Mouse (Mus musculus) common myeloid progenitor, adult 5-6 weeks (primary cell): Measurements from ENCODE around the gene Txndc17. TPM values are rescaled to one million over a fixed set of nuclear protein-coding genes. Genes with fewer than 3 reads are reported as not detected.

Source experiments
- ATAC-seq: replicated peaks from 2 replicates; pipeline ENCODE4 v1.8.0; 2016; ENCODE audit warnings: low read depth, mild to moderate bottlenecking, moderate TSS enrichment, inconsistent platforms; ENCODE audit not compliant: poor library complexity, severe bottlenecking
- total RNA-seq: library from RNA; stranded (forward); fragments of 200-1000, 187-1606 nt; gene quantifications from 2 replicates; pipeline ENCODE4 v1.2.3, GENCODE M21; 2017

Txndc17 gene
- total RNA-seq, 1 experiment from 2014 or later: 43.9 TPM

DNA sequence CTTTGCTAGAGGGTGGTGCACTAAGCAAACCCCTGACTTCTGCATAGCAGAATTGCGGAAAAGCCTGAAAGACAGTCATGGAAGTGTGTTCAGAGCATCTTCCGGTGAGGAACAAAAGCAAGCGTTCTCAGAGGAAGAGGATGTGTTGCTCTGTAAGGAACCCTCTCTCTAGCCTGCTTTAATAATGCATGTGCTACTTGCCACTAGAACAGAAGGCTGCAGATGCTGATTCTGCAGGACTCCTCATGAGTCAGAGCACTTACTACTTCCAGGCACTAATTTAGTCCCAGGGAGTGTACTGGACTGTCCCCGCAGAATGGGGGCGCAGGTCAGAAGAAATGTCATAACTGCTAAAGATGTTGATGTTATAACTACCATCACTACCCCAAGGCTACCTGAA lies 9.8 kb downstream of the Txndc17 start:
- no peak for ATAC-seq

DNA sequence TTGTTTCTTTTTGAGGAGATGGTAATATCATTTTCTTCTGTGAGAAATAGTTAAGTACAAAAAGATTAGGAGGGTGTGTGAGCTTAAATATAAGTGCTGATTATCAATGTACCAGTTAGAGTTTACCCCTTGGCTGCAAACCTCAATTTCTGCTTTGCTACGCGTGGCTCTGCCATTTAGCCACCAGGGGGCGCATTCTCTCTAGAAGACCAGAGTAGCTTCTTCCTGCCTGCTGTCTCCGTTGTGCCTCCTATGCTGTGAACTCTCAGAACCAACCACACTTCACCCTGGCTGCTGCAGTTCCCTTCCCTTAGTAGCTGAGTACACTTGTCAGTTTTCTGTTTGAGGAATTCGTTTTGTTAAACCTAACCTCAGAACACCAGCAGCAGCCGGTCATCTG lies 13.9 kb downstream of the Txndc17 start:
- ATAC-seq: peak; percentile 88

DNA sequence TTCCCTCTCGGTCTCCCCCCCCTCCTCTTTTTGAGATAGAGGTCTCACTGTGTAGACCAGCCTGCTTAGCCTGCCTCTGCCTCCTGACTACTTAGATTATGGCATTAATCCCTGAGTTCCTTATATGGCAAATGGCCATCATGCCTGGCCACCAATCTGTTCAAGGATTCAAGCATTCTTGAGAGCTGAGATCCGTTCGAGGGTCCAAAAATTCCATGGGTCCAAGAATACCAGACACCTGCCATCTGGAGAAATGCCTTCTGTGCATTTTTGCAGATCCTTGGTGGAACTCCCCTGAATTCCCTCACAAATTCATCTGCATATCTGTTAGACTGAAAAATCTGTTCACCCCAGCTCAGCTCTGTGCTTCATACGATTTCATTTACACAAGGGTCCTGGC lies 16.1 kb downstream of the Txndc17 start:
- no peak for ATAC-seq

DNA sequence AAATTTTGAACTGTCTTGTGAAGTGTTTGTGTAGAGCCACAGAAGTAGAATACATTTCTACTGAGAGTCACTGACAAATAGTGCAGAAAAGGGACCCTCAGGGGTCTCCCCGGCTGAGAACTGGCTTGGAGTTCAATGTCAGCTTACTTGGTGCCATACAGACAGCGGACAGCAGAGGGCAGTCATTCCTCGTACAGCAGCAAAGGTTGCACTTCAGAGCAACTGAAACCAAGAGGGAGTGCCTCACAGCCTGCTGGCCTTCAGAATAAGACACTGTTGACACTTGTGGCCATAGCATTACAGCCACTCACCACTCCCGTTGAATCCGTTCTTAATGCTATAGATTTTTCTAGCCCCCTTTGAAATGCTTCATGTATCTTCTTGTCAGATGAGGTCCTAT lies 17.5 kb downstream of the Txndc17 start:
- peak; percentile 75 for ATAC-seq

DNA sequence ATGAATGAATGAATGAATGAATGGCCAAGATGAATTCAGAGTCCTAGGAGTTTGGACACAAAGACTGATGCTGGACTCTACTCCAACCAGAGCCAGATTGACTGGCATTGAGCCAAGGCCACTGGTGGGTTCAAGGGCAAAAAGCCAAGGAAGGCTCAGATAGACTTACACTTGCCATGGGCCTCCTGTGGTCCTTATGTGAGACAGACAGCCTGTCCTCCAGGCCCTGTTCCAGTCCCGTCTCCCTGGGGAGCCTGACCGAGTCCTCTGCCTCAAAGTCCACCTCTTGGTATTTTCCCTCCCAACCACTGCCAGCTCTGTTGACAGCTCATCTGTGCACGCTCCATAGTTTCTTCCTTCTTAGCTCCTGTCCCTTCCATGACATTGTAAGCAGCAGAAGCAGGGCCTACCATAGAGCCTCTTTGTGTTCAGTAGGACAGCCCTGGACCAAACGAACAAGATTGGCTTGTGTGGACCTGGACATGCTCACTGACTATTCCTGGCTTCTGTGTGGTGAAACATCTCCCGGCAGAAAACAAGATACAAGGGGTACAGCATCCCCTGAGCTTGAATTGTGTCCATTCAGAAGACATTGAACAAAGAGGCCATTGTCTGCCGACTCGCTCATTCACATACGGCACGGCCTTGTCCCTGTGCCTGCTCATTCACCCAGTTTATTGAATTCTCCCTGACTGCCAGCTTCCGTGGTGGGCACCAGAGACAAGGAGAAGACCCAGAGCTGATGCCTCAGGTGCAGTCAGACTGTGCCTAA lies 18.9 kb downstream of the Txndc17 start:
- ATAC-seq: no peak

DNA sequence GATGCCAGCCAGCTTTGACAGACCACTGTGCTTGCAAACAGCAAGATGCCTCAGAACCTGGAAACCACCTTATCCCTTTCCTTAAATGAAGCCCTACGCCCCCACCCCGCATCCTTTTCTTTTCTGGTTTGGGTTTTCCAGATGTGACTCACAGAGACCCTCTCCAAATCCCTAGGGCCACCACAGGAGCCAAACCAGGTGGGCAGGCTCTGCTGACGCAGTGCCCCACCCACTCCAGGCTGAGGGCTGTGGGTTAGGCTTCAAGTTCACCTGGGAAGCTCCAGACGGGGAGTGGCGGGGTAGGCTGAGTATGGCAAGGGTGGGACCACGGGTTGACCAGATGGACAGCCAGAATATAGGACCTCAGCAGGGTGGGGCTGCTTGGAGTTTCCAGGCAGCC lies 19.6 kb downstream of the Txndc17 start:
- no peak for ATAC-seq

DNA sequence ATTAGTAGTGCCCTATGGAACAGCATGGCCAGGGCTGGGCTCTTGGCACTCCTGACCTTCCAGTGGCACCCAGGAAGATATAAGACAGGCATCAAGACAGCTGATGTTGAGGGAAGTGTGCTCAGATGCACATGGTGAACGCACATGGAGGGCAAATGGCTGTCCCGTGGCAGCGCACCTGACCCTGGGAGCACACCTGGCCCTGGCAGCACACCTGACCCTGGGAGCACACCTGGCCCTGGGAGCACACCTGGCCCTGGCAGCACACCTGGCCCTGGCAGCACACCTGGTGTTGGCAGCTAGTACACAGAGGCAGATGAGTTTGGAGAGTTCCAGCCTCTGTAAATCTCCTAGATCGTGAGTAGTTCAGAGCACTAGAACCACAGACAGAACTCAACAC lies 21.2 kb downstream of the Txndc17 start:
- no peak for ATAC-seq

DNA sequence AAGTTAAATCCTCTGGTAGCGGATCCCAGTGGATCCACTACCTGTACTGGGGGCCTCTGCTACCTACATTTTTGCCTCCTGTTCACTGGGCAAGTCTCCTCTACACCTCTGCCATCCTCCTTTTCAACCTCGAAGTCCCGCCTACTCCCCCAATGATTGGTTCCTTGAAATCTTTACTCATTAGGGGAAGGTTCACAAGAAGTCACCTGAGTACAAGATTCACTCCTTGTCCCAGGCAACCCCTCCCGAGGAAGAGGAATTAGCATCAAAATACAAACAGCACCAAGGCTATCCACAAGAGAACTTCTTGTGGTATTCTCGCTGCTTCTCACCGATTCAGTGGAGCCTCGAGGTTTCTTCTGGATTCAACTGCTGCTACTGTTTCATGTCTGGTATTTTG lies 24.7 kb downstream of the Txndc17 start:
- ATAC-seq: no peak

DNA sequence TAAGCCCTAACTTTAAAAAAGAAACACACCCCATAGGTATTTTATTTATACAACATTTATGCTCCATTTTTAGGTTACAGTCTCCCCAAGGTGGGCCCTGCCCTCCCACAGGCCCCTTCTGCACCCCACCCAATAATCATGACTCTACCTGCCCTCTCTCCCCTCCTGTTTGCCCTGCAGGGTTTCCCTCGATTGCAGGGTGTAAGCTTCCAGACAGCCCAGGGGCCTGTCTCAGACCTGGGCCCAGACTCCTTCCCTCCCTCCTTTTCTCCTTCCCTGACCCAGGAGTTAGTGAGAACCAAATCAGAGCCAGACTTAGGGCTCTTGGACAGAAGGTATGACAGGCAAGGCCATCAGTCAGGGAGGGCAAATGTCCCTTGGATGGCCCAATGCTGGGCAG lies 25.6 kb downstream of the Txndc17 start:
- ATAC-seq: no peak

DNA sequence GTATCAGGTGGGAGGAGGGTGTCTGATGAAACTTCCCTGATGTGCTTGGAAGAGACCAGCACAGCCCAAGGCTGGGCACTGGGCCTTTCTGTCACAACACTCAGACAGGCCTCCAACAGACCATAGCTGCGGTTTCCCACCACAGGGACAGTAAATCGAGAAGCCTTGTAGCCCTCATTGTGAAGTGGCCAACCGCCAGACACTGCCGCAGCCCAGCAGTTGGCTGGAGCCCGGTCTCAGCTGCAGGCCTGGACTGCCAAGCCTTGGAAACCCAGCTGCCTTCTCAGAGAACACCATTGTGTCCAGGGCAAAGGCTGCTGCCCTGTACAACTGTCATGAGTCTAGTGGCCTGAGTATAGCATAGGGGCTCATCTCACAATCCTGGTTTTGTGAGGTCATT lies 26.7 kb downstream of the Txndc17 start:
- 0 out of 2 replicates have a peak, but pooled peaks have one; percentile 22 for ATAC-seq

DNA sequence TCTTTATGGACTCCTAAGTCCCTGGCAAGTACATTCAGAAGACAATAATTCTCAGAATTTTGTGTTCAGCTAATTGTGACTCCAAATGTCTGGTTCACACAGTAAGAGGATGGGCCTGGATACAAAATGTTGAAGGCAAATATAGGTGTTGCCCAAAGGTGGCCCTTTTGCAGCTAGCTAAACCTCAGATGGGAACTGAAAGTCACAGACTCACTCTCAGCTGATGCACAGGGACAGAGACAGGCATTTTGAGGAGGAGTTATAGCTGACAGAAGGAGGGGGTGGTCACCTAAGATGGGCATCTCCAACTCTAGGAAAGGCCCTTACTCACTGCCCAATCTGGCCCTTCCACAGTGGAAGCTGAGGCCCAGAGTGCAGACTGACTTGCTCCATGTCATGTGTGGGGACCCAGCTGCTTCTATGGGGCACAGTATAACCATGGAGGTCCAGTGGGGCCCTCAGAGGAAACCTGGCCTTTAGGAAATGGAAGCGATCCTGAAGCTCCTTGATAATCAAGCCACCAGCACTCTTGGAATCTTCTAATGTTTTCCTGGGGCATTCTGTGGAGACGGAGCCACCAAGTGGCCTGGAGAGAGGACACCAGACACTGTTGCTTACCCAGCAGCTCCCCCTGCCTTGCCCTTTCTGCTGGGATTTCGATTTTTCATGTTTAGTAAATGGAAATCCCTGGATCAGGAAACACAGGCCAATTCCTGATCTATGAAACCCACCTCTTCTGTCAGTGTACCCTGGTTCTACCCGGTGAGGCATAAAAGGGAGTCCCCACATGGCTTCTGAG lies 32.9 kb downstream of the Txndc17 start:
- no peak for ATAC-seq

DNA sequence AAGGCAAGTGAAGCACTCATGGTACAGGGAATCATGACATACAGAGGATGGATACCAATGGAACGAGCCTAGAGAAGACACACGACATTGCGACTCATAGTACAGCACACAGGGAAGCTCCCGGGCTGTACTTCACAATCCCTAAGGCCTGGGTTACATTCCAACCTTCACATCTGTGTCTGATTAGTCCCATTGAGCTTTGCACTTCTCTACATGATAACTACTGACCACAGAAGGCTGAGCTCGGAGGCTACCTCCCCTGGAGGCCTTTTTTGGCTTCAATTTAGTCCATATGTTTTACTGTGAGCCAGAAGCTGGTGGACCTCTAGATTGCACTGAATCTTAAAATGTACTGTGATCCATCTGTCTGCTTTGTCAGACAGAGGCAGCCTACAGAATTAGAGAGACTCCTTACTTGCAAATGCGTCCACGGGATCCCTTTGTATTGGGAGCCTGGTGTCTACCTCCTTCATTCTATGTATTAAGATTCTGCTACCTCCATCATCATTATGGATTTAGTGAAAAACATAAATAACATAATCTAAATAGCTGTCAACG lies 37.9 kb downstream of the Txndc17 start:
- ATAC-seq: no peak

DNA sequence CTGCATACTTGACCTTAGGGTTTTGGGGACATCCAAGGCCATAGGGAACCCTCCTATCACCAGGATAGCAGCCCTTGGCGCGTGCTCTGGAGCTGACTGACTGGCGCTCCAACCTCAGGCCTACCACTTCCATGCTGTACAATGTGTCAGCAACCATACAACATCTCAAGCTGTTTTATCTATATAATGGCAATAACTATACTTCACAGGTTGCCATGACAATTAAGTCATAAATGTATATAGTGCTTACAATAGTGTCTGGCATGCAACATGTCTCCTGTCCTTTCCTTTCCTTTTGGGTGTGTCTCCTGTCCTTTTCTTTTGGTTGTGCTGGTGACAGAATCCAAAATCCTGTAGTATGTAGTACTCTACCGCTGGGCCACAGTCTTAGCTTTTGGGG lies 48.3 kb downstream of the Txndc17 start:
- ATAC-seq: no peak

DNA sequence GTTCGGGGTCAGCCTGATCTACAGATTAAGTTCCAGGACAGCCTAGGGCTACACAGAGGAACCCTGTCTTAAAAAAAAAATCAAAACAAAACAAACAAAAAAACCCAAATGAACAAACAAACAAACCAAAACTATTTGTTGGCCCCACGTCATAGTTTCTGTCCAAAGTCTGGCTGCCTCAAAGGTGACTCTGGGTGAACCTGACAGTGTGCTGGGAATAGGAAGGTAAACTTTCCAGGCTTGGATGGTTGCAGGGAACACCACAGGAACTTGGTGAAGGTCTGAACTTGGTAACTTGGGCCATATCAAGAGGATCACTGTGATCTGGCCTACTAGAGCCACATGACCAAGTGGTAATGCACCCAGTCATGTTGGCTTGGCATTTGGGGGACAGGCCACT lies 49.1 kb downstream of the Txndc17 start:
- no peak for ATAC-seq

Other genes starting within 250 kb of the Txndc17 start
- gene Aipl1, start 170.0 kb upstream of the Txndc17 start, total RNA-seq: 0.44 and 1.2 TPM in 2 replicates
- 14.9 and 16.1 TPM in 2 replicates for gene Pimreg, start 165.5 kb upstream of the Txndc17 start, total RNA-seq
- gene Pitpnm3, start 71.8 kb upstream of the Txndc17 start, total RNA-seq: not detected in 2 replicates
- 0.46 TPM in 1 of 2 replicates, not detected in the other for gene Gm43951, start 707 bp upstream of the Txndc17 start, total RNA-seq
- gene 4933427D14Rik, start 88 bp upstream of the Txndc17 start, total RNA-seq: 21.7 and 39.7 TPM in 2 replicates
- 10.1 and 17.1 TPM in 2 replicates for gene Med31, start 8.0 kb downstream of the Txndc17 start, total RNA-seq
- 0.34 TPM in 1 of 2 replicates, not detected in the other for gene Slc13a5, start 59.7 kb downstream of the Txndc17 start, total RNA-seq
- 12.7 and 14.6 TPM in 2 replicates for gene Xaf1, start 94.1 kb downstream of the Txndc17 start, total RNA-seq
- gene Fbxo39, start 106.9 kb downstream of the Txndc17 start, total RNA-seq: not detected in 2 replicates
- 0.18 TPM in 1 of 2 replicates, not detected in the other for gene Tekt1, start 154.9 kb downstream of the Txndc17 start, total RNA-seq
- gene Smtnl2, start 204.2 kb downstream of the Txndc17 start, total RNA-seq: 0.23 TPM in 1 of 2 replicates, not detected in the other
- gene Ggt6, start 228.0 kb downstream of the Txndc17 start, total RNA-seq: not detected in 2 replicates
- 138 and 260 TPM in 2 replicates for gene Mybbp1a, start 233.8 kb downstream of the Txndc17 start, total RNA-seq